Mouse (Mus musculus): ENCODE results near the gene Acss3.

- TF ChIP-seq CTCF (IDR thresholded peaks at IDR 0.05; ENCODE audit: insufficient read depth, low read length) (no peak), POLR2A (IDR thresholded peaks at IDR 0.05; ENCODE audit: borderline replicate concordance, extremely low read depth, low read depth, low read length) (no peak)
Observed at GRCm38 (mm10) chr10:106936996-106937395, 186.5 kb downstream of the Acss3 start.
